Mouse (Mus musculus) splenic B cell, adult 2 months (primary cell): ENCODE measurements at regions not wholly inside any gene's neighbourhood (a gene's known extent, or its start where the extent isn't known, plus 50 kb on each side); places are given as distances from the start of the nearest gene placed in this dataset.

ENCODE experiments used
- DNase-seq: peaks from one replicate; pipeline ENCODE4 v3.0.0-alpha.2; 2011; ENCODE audit warnings: low read depth, low spot score
- H3K27me3 ChIP-seq: 2 replicates; pipeline ENCODE4 v1.6.1; 2012; ENCODE audit warnings: mild to moderate bottlenecking, low read length, moderate library complexity, mixed read lengths; ENCODE audit not compliant: control insufficient read depth, poor library complexity, insufficient read depth, severe bottlenecking
- H3K36me3 ChIP-seq: 2 replicates; pipeline ENCODE4 v1.6.1; 2012; ENCODE audit warnings: mild to moderate bottlenecking, low read length, moderate library complexity, mixed read lengths; ENCODE audit not compliant: control insufficient read depth, poor library complexity, insufficient read depth, severe bottlenecking

DNA sequence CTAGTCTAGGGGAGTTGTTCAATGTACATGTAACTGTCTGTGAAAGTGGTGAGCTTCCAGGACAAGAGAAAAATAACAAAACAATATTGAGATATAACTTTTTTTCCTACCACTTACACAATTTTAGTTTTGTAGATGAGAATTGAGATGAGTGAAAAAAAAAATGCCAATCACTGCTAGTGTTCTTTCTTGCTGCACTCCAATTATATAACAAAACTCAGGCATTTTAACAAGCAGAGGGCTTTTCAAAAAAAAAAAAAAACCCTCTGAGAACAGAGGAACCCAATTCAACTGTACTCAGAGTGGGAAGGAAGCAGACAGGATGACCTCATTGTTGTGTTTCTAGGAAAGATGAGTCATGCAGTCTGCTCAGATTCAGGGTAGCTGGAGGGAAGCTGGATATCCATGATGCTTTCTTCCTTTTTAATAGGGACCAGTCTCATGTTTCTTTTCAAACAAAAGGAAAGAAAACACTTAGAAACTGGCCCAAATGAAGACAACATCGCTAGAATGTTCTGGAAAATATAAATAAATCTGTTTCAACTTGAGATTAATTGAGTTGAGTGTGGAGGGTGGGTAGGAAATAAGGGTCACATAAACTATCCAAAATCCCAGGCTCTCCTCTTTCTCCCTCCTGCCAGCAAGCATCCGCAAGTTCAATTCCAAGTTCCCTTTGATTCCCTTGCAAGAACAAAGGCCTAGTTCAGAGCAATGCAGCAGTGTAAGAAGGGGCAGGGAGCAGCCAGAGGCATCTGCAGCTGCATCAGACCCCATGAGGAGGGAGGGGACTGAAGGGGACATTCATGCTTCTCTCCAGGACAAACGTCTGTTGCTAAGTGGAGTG lies 250.6 kb downstream of the Trib2 start:
- DNase-seq = no peak
- no peaks in the 10 kb centered on the region for H3K27me3 ChIP-seq
- no peaks in the 10 kb centered on the region for H3K36me3 ChIP-seq

DNA sequence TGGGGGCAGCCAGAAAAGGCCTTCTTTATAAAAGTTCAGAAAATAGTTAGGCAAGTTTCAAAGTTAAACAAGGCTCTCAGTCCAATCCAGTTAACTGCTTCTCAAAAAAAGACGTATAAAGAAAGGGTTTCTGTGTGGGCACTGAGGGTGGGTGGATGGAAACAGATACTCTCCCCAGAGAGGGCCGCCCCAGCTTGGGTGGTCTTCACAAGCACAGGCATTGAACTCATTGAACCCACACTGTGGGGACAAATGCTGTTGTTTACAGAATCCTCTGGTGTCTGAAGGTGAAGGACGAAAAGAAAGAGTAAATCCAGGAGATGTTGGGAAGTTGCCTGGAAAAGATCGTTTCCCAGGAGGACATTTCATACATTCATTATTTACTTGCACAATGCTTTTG lies 253.9 kb downstream of the Trib2 start:
- Histone ChIP-seq H3K36me3 (no peaks in the 10 kb centered on the region), H3K27me3 (no peaks in the 10 kb centered on the region)
- no peak for DNase-seq

GRCm38 (mm10) chr12:15555471-15555870 lies 261.3 kb downstream of the Trib2 start:
- no peaks in the 10 kb centered on the region for H3K36me3 ChIP-seq
- DNase-seq = no peak

GRCm38 (mm10) chr12:15553681-15554007 lies 263.1 kb downstream of the Trib2 start:
- DNase-seq = no peak
- no peaks in the 10 kb centered on the region for H3K27me3 ChIP-seq
- no peaks in the 10 kb centered on the region for H3K36me3 ChIP-seq

More at GRCm38 (mm10) chr12:15555471-15555870, 261.3 kb downstream of the Trib2 start:
- H3K27me3 ChIP-seq = no peaks in the 10 kb centered on the region

DNA sequence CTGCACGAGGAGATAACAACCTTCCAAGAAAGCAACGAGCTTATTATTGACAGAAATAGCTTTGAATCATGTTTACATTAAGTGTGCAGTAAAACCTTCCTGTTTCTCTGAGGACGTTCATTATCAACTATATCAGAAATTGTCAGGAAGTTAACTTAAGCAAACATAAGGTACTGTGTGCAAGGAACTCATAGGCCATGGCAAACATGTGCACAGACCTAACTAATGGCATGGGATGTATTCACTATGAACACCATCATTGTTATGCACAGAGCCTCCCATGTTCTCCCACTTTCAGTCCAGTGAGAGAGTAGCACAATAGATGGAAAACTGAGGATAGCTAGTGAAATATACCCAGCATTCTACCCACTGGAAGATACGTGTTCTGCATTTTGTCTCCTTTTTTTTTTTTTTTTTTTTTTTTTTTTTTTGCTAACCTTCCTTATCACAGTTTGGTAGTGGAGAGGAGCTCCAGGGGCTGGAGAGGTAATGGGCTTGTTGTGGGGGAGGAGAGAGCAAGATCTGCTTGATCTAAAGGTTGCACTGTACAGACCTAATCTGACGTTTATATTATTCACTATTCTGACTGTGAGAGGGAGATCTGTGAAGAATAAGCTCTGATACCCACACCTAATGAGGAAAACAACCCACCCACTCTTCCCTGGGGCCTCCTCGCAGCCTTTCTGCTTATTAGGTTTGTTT lies 263.6 kb downstream of the Trib2 start:
- H3K27me3 ChIP-seq = no peaks in the 10 kb centered on the region
- DNase-seq = no peak
- H3K36me3 ChIP-seq = no peaks in the 10 kb centered on the region

- H3K36me3 ChIP-seq = no peaks in the 10 kb centered on the region
- no peaks in the 10 kb centered on the region for H3K27me3 ChIP-seq
- no peak for DNase-seq
Measured at GRCm38 (mm10) chr12:15552210-15552609, 264.5 kb downstream of the Trib2 start.

DNA sequence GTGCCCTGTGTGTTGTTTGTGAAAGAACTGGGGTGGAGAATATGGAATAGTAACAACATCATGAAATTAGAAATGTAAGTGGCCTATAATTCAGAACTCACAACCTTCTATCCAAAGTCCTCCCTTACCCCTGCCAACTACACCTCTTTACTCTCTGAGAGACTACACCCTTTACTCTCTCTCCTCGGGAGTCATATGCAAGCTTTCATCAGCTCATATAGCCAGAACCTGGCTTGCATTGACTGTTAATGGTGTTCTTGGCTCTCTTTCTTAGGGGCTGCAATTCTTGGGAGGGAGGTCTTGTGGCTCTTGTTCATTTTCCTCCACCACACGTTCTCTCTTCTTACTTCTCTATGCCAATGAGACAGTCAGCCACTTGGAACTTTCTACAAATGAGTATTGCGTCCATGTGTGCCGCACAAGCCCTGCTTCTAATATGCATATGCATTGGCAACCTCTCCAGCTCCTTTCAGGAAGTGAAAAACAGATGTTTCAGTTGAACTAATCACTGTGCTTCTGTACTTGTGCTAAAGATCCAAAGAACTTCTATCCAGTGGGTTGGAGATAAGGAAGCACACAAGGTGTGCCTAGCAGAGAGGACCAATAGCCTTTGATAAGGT lies 265.3 kb downstream of the Trib2 start:
- DNase-seq = peak; percentile 12
- Histone ChIP-seq H3K36me3 (no peaks in the 10 kb centered on the region), H3K27me3 (no peaks in the 10 kb centered on the region)

GRCm38 (mm10) chr12:15544351-15544750 lies 272.4 kb downstream of the Trib2 start:
- Histone ChIP-seq H3K27me3 (no peaks in the 10 kb centered on the region), H3K36me3 (no peaks in the 10 kb centered on the region)
- DNase-seq = no peak

- H3K27me3 ChIP-seq = no peaks in the 10 kb centered on the region
- H3K36me3 ChIP-seq = no peaks in the 10 kb centered on the region
- DNase-seq = no peak
Measured at GRCm38 (mm10) chr12:15542486-15542885, 274.2 kb downstream of the Trib2 start.

DNA sequence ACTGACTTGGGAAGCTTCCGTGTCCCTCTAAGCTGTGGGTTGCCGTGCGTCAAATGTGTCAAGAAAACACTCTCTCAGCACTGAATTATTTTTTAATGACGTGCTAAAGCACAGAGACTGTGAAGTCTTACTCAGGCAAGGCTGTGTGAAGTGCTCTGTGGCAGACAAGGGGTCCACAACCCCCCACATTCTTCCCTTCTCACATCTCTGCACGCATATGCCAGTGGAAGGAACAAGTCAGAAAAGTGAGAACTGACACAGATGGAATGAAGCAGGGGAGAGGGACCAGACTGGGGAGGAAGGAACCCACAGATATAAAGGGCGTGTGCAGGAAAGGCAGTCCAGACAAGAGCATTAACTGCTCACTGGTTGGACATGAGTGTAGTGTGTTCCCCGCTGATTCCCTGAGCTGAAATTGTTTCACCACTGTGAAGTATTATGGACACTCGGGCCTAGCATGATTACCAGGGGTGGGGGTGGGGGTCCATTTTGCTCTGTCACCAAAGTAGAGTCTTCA lies 279.8 kb downstream of the Trib2 start:
- DNase-seq = no peak
- Histone ChIP-seq H3K36me3 (no peaks in the 10 kb centered on the region), H3K27me3 (no peaks in the 10 kb centered on the region)

GRCm38 (mm10) chr12:15536247-15536646 lies 280.5 kb downstream of the Trib2 start:
- no peak for DNase-seq
- Histone ChIP-seq H3K27me3 (no peaks in the 10 kb centered on the region), H3K36me3 (no peaks in the 10 kb centered on the region)

- Histone ChIP-seq H3K27me3 (no peaks in the 10 kb centered on the region), H3K36me3 (no peaks in the 10 kb centered on the region)
- DNase-seq = peak; percentile 88
Measured at GRCm38 (mm10) chr12:15535822-15536221, 280.9 kb downstream of the Trib2 start.

- H3K27me3 ChIP-seq = no peaks in the 10 kb centered on the region
- H3K36me3 ChIP-seq = no peaks in the 10 kb centered on the region
- DNase-seq = no peak
Measured at GRCm38 (mm10) chr12:15520783-15521407, 295.8 kb downstream of the Trib2 start.

DNA sequence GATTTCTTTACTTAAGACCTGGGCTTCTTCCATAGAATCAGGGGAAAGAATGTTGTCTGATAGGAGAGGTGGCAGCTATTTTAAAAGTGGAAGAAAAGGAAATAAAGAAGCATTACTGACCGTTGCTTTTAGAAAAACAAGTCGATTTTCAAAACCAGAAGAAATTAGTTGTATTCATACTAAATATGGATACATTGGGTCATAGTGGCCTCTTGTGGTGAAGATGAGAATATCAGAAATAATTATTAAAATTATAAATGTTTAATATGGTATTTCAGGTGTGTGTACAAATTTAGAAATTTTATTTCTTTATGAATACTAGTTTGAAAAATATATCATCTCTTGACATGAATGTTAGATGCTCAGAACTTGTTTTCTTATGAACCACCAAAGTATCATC lies 304.7 kb downstream of the Trib2 start:
- no peak for DNase-seq
- H3K27me3 ChIP-seq = no peaks in the 10 kb centered on the region
- no peaks in the 10 kb centered on the region for H3K36me3 ChIP-seq

DNA sequence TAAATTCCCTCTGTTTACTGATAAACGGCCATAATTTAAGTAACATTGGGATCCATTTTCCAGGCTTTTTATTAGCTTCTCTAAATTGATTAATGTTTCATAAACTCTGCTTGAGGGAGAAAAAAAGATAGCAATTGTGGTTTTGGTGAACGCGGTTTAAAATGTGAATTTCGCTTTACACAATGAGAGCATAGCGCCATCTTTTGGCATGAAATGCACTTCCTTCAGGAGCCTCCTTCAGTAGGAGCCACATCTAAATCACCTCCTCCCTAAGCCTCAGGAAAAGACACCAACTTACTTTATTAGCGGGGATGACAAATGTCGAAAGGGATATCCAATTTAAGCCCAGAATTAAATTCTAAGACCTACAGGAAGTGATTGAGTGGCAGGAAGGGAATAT lies 309.1 kb downstream of the Trib2 start:
- Histone ChIP-seq H3K27me3 (no peaks in the 10 kb centered on the region), H3K36me3 (no peaks in the 10 kb centered on the region)
- DNase-seq = no peak
